Mouse (Mus musculus) stomach, postnatal 0 days (tissue): ENCODE measurements around the gene Jade3. TPM values are rescaled to one million over a fixed set of nuclear protein-coding genes. Genes with fewer than 3 reads are reported as not detected.
"Not testable (repeated sequence)": the region's sequence is repeated elsewhere in the genome, so short reads cannot be mapped to it uniquely, and the experiment has no call there.

ENCODE experiments used
- ATAC-seq: fragments of 200-750 bp; cut with Nextera tagmentation; 2 replicates; pipeline ENCODE4 v1.8.0; 2017; ENCODE audit not compliant: low FRiP score, low TSS enrichment
- DNase-seq: peaks from one replicate; pipeline ENCODE4 v3.0.0-alpha.2; 2016; ENCODE audit warnings: low spot score
- H3K27ac ChIP-seq: fragments of 300-500 bp; sonication (generic); replicated peaks from 2 replicates; pipeline ENCODE4 v1.5.1; 2014; ENCODE audit warnings: mild to moderate bottlenecking, control low read depth
- H3K27me3 ChIP-seq: fragments of 300-500 bp; sonication (generic); 2 replicates; pipeline ENCODE4 v1.6.1; 2014; ENCODE audit warnings: low read length; ENCODE audit not compliant: control insufficient read depth, insufficient read depth
- H3K36me3 ChIP-seq: fragments of 300-500 bp; sonication (generic); 2 replicates; pipeline ENCODE4 v1.6.1; 2014; ENCODE audit warnings: low read length, mixed read lengths; ENCODE audit not compliant: control insufficient read depth, insufficient read depth
- H3K4me1 ChIP-seq: fragments of 300-500 bp; sonication (generic); replicated peaks from 2 replicates; pipeline ENCODE4 v1.6.1; 2014; ENCODE audit warnings: antibody characterized with exemption; ENCODE audit not compliant: control insufficient read depth, insufficient read depth
- H3K4me2 ChIP-seq: fragments of 300-500 bp; sonication (generic); replicated peaks from 2 replicates; pipeline ENCODE4 v1.6.1; 2014; ENCODE audit warnings: low read depth, mild to moderate bottlenecking, control low read depth, moderate library complexity
- H3K4me3 ChIP-seq: fragments of 300-500 bp; sonication (generic); 2 replicates; pipeline ENCODE4 v1.5.1; 2014; ENCODE audit warnings: low read depth, low read length, control low read depth
- H3K9ac ChIP-seq: fragments of 300-500 bp; sonication (generic); 2 replicates; pipeline ENCODE4 v1.6.1; 2014; ENCODE audit warnings: mild to moderate bottlenecking, low read length, control low read depth, mixed read lengths
- H3K9me3 ChIP-seq: fragments of 300-500 bp; sonication (generic); 2 replicates; pipeline ENCODE4 v1.6.1; 2016; ENCODE audit warnings: low read length; ENCODE audit not compliant: control insufficient read depth
- CTCF ChIP-seq: IDR thresholded peaks from 2 replicates; pipeline ENCODE4 v1.5.1; 2016; ENCODE audit warnings: antibody characterized with exemption, low read depth, mild to moderate bottlenecking, moderate library complexity
- EP300 ChIP-seq: optimal IDR thresholded peaks from 2 replicates; pipeline ENCODE3; 2016; ENCODE audit warnings: antibody characterized with exemption
- WGBS: fragments of 180-500 bp; shearing (Covaris S2); extraction: QIAGEN DNeasy Blood & Tissue Kit; methylation state at CpG from one replicate; pipeline ENCODE4 v1.1.7; 2014; 5-methylcytosine and 5-hydroxymethylcytosine counted together
- polyA plus RNA-seq: library from polyadenylated mRNA; unstranded; fragments of >200 nt; fragmentation: Nextera tagmentation; extraction: Ambion mirVana; gene quantifications from 2 replicates; pipeline ENCODE4 v1.2.1, GENCODE M21; 2015

Jade3 gene
- polyA plus RNA-seq: 3.2 and 3.4 TPM in 2 replicates

DNA sequence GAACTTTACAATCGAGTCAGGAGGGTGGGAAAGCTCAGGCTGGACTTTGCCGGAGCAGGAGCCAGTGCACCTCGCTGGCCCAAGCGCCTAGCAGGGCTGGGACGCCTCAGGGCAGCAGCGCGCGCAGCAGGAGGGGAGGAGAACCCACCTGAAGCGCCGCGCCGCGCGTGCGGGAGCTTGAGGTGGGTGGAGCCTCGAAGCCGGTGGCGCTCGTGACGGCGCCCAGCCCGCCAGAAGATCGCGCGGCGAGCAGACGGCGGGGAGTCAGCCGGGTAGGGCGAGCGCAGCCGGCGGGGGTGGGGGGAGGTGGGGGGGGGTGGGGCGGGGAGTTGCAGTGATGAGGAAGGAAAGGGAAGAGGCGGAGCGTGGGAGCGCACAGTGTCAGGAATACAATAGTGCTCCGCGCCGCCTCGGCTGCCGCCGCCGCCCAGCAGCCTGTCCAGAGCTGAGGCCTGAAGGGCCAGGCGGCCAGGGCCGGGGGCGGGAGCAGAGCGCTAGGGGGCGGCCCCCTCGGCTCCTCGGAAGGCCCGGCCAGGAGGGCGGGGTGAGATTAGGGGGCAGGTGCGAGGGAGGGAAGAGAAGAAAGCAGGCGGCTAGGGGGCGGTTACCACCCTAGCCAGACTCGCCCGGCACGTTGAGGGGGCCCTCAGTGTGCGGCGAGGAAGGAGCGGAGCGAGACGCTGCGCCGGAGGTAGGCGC, at the start of gene Jade3:
Jade3 (plus strand) TSS at position 549 of the 699 bp plus-strand sequence.
- Histone ChIP-seq H3K9me3 (no peaks in the 10 kb centered on the region), H3K4me1 (no peaks in the 10 kb centered on the region), H3K4me3 (peak within 1 kb of the TSS; percentile 56), H3K27ac (peak within 1 kb of the TSS; percentile 74), H3K27me3 (no peaks in the 10 kb centered on the region), H3K36me3 (no peaks in the 10 kb centered on the region), H3K4me2 (peak within 1 kb of the TSS; percentile 63), H3K9ac (peak within 1 kb of the TSS; percentile 67)
- no peak for TF ChIP-seq EP300
- peak; percentile 32; the same call in 1 of the 2 replicates for TF ChIP-seq CTCF
- WGBS: 24% methylated on average over 41 of the region's 67 CpGs
- DNase-seq (peak; percentile 90), ATAC-seq (peak; percentile 98)

DNA sequence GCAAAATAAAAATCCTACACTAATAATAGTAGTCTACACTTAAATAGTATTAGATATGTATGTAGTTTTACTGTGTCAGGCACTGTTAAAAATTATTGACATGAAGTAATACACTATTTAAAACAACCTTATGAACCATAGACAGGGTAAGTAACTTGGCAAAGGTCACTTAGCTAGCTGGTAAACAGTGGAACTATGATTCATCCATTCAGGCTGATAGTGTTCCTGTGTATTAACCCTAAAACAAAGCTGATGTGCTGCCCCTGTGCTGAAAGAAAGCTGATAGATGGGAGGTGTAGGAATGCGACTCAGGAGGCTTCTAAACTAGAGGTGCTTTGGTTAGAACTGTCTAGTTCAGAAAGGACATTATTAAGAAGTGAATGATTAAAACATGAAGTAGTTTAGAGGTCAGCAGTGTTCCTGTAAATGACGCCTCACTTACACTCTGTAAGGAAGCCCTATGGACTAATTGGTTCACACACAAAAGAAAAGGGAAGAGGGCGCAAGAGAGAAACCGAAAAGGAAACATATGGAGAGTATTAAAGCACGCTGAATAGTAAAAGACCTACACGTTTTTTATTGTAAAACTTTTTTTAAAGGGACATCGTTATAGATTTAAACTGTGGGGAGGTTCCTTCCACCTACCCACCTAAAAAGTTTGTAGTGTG, 46.0 kb upstream of the Jade3 start:
- Histone ChIP-seq H3K4me3 (no peak overlapping the region), H3K36me3 (no peaks in the 10 kb centered on the region), H3K27ac (no peak overlapping the region), H3K4me1 (no peaks in the 10 kb centered on the region), H3K4me2 (no peak overlapping the region), H3K9ac (no peak overlapping the region), H3K9me3 (no peaks in the 10 kb centered on the region), H3K27me3 (no peaks in the 10 kb centered on the region)
- DNase-seq: no peak
- no peak for TF ChIP-seq CTCF
- TF ChIP-seq EP300: no peak
- ATAC-seq: peak; percentile 82
- 66% methylated on average over 7 of the region's 7 CpGs for WGBS

DNA sequence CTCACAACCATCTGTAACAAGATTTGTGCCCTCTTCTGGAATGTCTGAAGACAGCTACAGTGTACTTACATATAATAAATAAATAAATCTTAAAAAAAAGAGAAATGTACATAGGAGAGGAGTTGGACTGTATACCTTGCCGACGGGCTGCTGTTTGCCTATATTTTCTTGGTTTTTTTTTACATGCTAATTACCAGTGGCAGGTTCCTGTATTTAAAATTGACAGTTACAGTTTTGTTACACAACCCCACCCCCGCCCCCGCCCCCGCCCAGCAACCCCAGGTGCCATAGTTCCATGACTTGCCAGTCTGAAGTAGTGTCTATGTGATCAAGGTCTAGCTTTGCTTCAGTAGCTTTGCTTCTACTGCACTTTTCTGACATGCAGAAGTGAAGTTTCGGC, 43.2 kb upstream of the Jade3 start:
- Histone ChIP-seq H3K27me3 (no peaks in the 10 kb centered on the region), H3K4me3 (no peak overlapping the region), H3K9me3 (no peaks in the 10 kb centered on the region), H3K27ac (no peak overlapping the region), H3K4me2 (no peak overlapping the region), H3K9ac (no peak overlapping the region), H3K4me1 (no peaks in the 10 kb centered on the region), H3K36me3 (no peaks in the 10 kb centered on the region)
- no peak for ATAC-seq
- DNase-seq: no peak
- 77% methylated on average over 6 of the region's 6 CpGs for WGBS
- TF ChIP-seq CTCF (no peak), EP300 (no peak)

DNA sequence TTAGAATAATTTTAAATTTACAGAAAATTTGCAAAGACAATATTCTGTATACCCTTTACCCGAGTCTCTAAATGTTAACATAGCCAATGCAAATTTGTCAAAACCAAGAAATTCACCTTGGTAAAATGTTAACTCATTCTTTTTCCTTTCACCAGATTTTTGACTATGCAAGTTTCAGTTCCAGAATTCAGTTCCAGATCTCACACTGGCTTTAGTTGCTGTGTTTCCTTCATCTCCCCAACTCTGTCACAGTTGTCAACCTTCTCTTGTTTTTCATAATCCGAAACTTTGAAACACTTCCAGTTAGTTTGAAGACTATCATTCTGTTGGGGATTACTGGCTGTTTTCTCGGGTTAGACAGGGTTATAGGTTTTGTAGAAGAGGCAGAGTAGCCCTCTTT, 38.5 kb upstream of the Jade3 start:
- no peaks in the 10 kb centered on the region for H3K9me3 ChIP-seq
- H3K4me3 ChIP-seq: no peak overlapping the region
- no peak for TF ChIP-seq CTCF
- TF ChIP-seq EP300: no peak
- ATAC-seq (no peak), DNase-seq (no peak)
- H3K36me3 ChIP-seq: no peaks in the 10 kb centered on the region
- 71% methylated on average over 3 of the region's 3 CpGs for WGBS
- no peaks in the 10 kb centered on the region for H3K4me1 ChIP-seq
- no peak overlapping the region for H3K27ac ChIP-seq
- no peaks in the 10 kb centered on the region for H3K27me3 ChIP-seq
- no peak overlapping the region for H3K9ac ChIP-seq
- no peak overlapping the region for H3K4me2 ChIP-seq

DNA sequence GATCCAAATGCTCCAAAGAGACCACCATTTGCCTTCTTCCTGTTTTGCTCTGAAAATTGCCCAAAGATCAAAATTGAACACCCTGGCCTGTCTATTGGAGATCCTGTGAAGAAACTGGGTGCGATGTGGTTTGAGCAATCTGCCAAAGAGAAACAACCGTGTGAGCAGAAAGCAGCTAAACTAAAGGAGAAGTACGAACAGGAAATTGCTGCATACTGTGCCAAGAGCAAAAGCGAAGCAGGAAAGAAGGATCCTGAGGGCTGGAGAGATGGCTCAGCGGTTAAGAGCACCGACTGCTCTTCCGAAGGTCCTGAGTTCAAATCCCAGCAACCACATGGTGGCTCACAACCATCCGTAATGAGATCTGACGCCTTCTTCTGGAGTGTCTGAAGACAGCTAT, 33.5 kb upstream of the Jade3 start:
- not testable (repeated sequence) for H3K27ac ChIP-seq, ATAC-seq, H3K4me2 ChIP-seq, H3K4me1 ChIP-seq, H3K27me3 ChIP-seq, H3K9ac ChIP-seq, DNase-seq, H3K4me3 ChIP-seq, H3K9me3 ChIP-seq, H3K36me3 ChIP-seq
- WGBS: 90% methylated on average over 9 of the region's 9 CpGs

DNA sequence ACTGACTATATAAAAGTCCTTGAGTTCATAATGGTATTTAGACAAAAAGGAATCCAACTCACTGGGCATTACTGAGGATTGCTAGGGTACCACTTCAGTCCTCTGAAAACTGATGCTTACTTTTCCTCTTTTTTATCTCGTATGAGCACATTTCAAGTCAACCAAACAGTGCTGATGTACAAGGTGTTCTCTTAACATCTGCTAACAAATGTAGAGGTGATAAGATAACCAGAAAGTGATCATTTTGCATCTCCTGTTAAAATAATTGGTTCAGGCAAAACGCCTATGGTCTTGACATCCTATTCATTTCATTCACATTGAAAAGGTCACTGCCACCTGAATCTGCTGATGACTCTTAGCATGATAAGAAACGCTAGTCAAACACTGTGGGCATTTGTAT, 32.5 kb upstream of the Jade3 start:
- ATAC-seq: no peak
- H3K27me3 ChIP-seq: no peaks in the 10 kb centered on the region
- no peak overlapping the region for H3K27ac ChIP-seq
- no peaks in the 10 kb centered on the region for H3K36me3 ChIP-seq
- DNase-seq: no peak
- H3K9me3 ChIP-seq: no peaks in the 10 kb centered on the region
- no peak overlapping the region for H3K4me2 ChIP-seq
- TF ChIP-seq EP300 (no peak), CTCF (no peak)
- 58% methylated on average over 3 of the region's 3 CpGs for WGBS
- no peak overlapping the region for H3K9ac ChIP-seq
- H3K4me3 ChIP-seq: no peak overlapping the region
- no peaks in the 10 kb centered on the region for H3K4me1 ChIP-seq
